Mouse (Mus musculus) layer of hippocampus, postnatal 25 days (tissue): ENCODE results near the gene Tex13c3. TPM values are rescaled to one million over a fixed set of nuclear protein-coding genes. Genes with fewer than 3 reads are reported as not detected.
"Not testable (repeated sequence)": the region's sequence is repeated elsewhere in the genome, so short reads cannot be mapped to it uniquely, and the experiment has no call there.

Experiments used
- DNase-seq, 2 experiments: peaks; one replicate each; pipeline ENCODE4 v3.0.0; 2022; ENCODE audit warnings: mixed read lengths in 2 of 2, low spot score in 1 of 2; ENCODE audit errors: extremely low spot score in 1 of 2
- total RNA-seq, 2 experiments: library from RNA; stranded (reverse); gene quantifications; 2 replicates each; pipeline ENCODE4 v1.2.3; 2021

Gene Tex13c3
- total RNA-seq: not detected

DNA sequence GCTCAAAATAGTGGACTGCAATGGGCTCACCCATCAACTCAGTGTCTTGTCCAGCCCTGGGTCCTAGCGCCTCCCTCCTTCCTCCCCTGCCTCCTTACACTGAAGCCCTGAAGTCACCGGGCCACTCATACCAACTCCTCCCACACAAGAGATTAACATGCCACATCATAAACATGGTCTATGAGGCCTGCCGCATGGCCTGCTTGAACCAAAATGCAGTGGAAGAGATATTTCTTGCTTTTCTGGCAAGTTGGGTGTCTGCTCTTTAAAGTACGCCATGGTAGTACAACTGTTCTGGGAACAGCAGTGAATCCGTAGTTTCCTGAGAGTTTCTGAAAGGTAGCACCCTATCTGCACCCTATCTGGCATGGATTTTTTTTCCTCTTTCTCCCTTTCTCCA, at the start of gene Tex13c3:
TSS of gene Tex13c3 (minus strand) at position 101 of the 400 bp plus-strand sequence.
- not testable (repeated sequence) for DNase-seq

DNA sequence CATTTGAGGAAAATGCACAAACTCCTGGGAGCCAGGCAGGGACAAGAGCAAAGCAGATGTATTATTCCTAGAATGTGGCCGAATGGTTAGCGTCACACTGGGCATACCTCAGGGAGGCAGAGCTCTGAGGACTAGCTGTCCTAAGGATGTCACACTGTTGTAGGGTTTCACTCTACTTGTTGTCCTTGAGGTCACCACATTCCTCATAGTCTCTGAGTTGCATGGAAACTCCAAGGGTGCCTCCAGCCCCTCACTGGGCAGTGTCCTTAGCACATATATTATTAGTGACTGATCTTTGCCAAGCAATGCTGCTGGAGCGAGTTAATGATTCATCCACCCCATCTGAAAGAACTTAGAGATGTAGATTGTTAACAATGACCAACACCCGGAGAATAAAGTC, 8.6 kb upstream of the Tex13c3 start:
- no peak for DNase-seq
